Mouse (Mus musculus) embryonic facial prominence, embryonic 11.5 days (tissue): ENCODE results near the gene Olfr331. TPM values are rescaled to one million over a fixed set of nuclear protein-coding genes. Genes with fewer than 3 reads are reported as not detected.
"Not testable (repeated sequence)": the region's sequence is repeated elsewhere in the genome, so short reads cannot be mapped to it uniquely, and the experiment has no call there.

Experiments used
- ATAC-seq: fragments of 200-750 bp; cut with Nextera tagmentation; replicated peaks from 2 replicates; pipeline ENCODE4 v1.8.0; 2017; ENCODE audit warnings: low read depth; ENCODE audit not compliant: insufficient number of reproducible peaks, low FRiP score, low TSS enrichment
- DNase-seq: peaks from one replicate; pipeline ENCODE4 v3.0.0-alpha.2; 2015; ENCODE audit warnings: low spot score
- H3K27ac ChIP-seq: fragments of 300-500 bp; sonication (generic); replicated peaks from 2 replicates; pipeline ENCODE4 v1.5.1; 2014; ENCODE audit warnings: mild to moderate bottlenecking, low read depth, low read length, control low read depth
- H3K27me3 ChIP-seq: fragments of 300-500 bp; sonication (generic); 2 replicates; pipeline ENCODE4 v1.6.1; 2014; ENCODE audit warnings: mild to moderate bottlenecking, low read length, moderate library complexity, mixed read lengths; ENCODE audit not compliant: control insufficient read depth, insufficient read depth
- H3K36me3 ChIP-seq: fragments of 300-500 bp; sonication (generic); replicated peaks from 2 replicates; pipeline ENCODE4 v1.6.1; 2014; ENCODE audit warnings: low read depth, mild to moderate bottlenecking, low read length, moderate library complexity, mixed read lengths; ENCODE audit not compliant: control insufficient read depth, insufficient read depth
- H3K4me1 ChIP-seq: fragments of 300-500 bp; sonication (generic); 2 replicates; pipeline ENCODE4 v1.6.1; 2014; ENCODE audit warnings: low read length, mixed read lengths; ENCODE audit not compliant: control insufficient read depth, insufficient read depth
- H3K4me2 ChIP-seq: fragments of 300-500 bp; sonication (generic); 2 replicates; pipeline ENCODE4 v1.6.1; 2014; ENCODE audit warnings: low read depth, mild to moderate bottlenecking, control low read depth, low read length, moderate library complexity
- H3K4me3 ChIP-seq: fragments of 300-500 bp; sonication (generic); 2 replicates; pipeline ENCODE4 v1.5.1; 2014; ENCODE audit warnings: low read depth, low read length, control low read depth
- H3K9ac ChIP-seq: fragments of 300-500 bp; sonication (generic); replicated peaks from 2 replicates; pipeline ENCODE4 v1.6.1; 2014; ENCODE audit warnings: mild to moderate bottlenecking, control low read depth, low read length
- H3K9me3 ChIP-seq: fragments of 300-500 bp; sonication (generic); replicated peaks from 2 replicates; pipeline ENCODE4 v1.6.1; 2016; ENCODE audit warnings: mild to moderate bottlenecking, low read length, inconsistent platforms, mixed read lengths; ENCODE audit not compliant: control insufficient read depth
- WGBS: fragments of 180-500 bp; shearing (Covaris S2); extraction: QIAGEN DNeasy Blood & Tissue Kit; methylation state at CpG from one replicate; pipeline ENCODE4 v1.1.7; 2014; 5-methylcytosine and 5-hydroxymethylcytosine counted together
- polyA plus RNA-seq: library from polyadenylated mRNA; unstranded; fragments of >200 nt; fragmentation: Nextera tagmentation; extraction: Ambion mirVana; gene quantifications from 2 replicates; pipeline ENCODE4 v1.2.1, GENCODE M21; 2014

The Olfr331 gene
- not detected in 2 replicates for polyA plus RNA-seq

- not testable (repeated sequence) for H3K9ac ChIP-seq, H3K4me1 ChIP-seq, H3K4me2 ChIP-seq, H3K27ac ChIP-seq, H3K36me3 ChIP-seq, H3K27me3 ChIP-seq, H3K4me3 ChIP-seq, ATAC-seq, DNase-seq, H3K9me3 ChIP-seq
Measured at GRCm38 (mm10) chr11:58502472-58502871, at the start of gene Olfr331. Olfr331 (minus strand) TSS chr11:58502572.

- Histone ChIP-seq H3K9ac (no peak within 1 kb of the TSS), H3K4me3 (no peak within 1 kb of the TSS), H3K4me1 (no peaks in the 10 kb centered on the region), H3K27ac (no peak within 1 kb of the TSS), H3K36me3 (no peaks in the 10 kb centered on the region), H3K9me3 (no peaks in the 10 kb centered on the region), H3K4me2 (no peak within 1 kb of the TSS), H3K27me3 (no peaks in the 10 kb centered on the region)
- 83% methylated on average over 5 of the region's 5 CpGs for WGBS
- DNase-seq (no peak), ATAC-seq (no peak)
Measured at GRCm38 (mm10) chr11:58546322-58546721, 44.0 kb upstream of the Olfr331 start, which contains the start of gene Olfr329-ps. Olfr329-ps (minus strand) TSS chr11:58546422.

DNA sequence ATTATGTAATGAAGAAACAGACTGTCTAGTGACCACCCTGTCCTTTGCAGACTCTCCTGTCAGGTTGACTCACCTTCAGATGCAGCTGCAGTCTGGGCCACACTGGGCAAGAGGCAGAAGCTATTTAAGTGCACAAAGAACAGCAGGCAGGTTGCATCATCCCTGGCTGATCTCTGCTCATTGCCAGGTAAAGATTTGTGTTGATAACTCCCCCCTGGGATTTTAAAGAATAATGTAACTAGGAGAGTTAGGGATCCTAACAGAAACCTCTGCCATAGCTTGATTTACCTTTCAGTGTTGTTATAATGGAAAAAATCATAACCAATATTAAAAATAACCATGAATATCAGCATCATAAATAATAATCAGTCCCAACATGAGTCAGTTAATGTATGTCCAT is 32.4 kb upstream of the Olfr331 start, which contains the start of gene Olfr330:
Gene Olfr330, minus strand, starts transcription at position 101 of the 400 bp plus-strand sequence.
- H3K27ac ChIP-seq, H3K9me3 ChIP-seq, H3K36me3 ChIP-seq, H3K4me3 ChIP-seq, ATAC-seq, DNase-seq, H3K27me3 ChIP-seq, H3K4me2 ChIP-seq, H3K4me1 ChIP-seq, H3K9ac ChIP-seq: not testable (repeated sequence)

DNA sequence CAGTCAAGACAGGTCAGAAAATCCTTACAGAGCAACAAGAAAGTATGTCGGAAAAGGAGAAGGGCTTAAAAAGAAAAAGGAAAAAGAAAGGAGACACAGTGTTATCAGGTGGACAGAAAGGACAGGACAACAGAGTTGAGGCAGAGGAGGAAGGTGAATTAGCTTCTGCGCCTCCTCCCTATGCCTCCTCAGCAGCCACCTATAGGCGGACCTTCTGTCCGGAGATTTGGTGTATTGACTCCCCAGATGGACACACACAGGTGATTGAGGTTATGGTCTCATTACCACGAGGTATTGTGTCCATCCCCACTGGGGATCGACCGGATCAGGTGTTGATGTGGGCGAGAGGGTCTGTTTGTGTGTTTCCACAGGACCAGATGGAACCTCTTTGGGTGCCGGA is 17.4 kb upstream of the Olfr331 start:
- H3K4me1 ChIP-seq, H3K36me3 ChIP-seq, DNase-seq, H3K27me3 ChIP-seq, H3K4me3 ChIP-seq, H3K9ac ChIP-seq, H3K27ac ChIP-seq, H3K4me2 ChIP-seq, ATAC-seq, H3K9me3 ChIP-seq: not testable (repeated sequence)
- WGBS = 91% methylated on average over 7 of the region's 9 CpGs

DNA sequence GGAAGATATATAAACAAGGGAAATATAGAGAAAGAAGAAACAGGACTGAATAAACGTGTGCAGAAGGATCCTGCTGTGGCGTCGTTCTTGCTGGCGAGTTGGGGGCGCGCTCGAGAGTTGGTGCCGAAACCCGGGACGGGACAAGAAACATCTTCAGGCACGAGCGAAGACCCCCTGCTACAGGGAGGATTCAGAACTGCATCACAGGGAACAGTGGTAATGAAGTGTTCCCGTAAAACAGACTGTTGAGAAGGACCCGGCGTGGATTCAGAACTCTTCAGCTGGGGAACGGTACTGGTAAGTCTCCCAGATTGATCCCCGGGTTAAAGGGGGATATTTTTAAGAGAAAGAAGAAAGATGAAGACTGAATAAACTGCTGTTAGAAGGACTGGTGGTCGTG is 16.5 kb upstream of the Olfr331 start:
- H3K27me3 ChIP-seq, H3K4me3 ChIP-seq, DNase-seq, ATAC-seq, H3K36me3 ChIP-seq, H3K9me3 ChIP-seq, H3K4me1 ChIP-seq, H3K4me2 ChIP-seq, H3K9ac ChIP-seq, H3K27ac ChIP-seq: not testable (repeated sequence)
- 93% methylated on average over 17 of the region's 18 CpGs for WGBS

GRCm38 (mm10) chr11:58509058-58509457 is 6.7 kb upstream of the Olfr331 start:
- not testable (repeated sequence) for DNase-seq, H3K9me3 ChIP-seq, H3K4me3 ChIP-seq, ATAC-seq, H3K4me2 ChIP-seq, H3K4me1 ChIP-seq, H3K9ac ChIP-seq, H3K36me3 ChIP-seq, H3K27ac ChIP-seq, H3K27me3 ChIP-seq
- 88% methylated on average over 19 of the region's 19 CpGs for WGBS

- WGBS = 57% methylated on average over 3 of the region's 3 CpGs
Measured at GRCm38 (mm10) chr11:58499290-58499689, 3.1 kb downstream of the Olfr331 start.

GRCm38 (mm10) chr11:58498761-58499160 is 3.6 kb downstream of the Olfr331 start:
- Histone ChIP-seq H3K9ac (no peak overlapping the region), H3K36me3 (no peaks in the 10 kb centered on the region), H3K4me1 (no peaks in the 10 kb centered on the region), H3K27me3 (no peaks in the 10 kb centered on the region), H3K4me2 (no peak overlapping the region), H3K4me3 (no peak overlapping the region), H3K9me3 (no peaks in the 10 kb centered on the region), H3K27ac (no peak overlapping the region)
- no peak for DNase-seq
- ATAC-seq = no peak
- whole genome bisulfite sequencing = 79% methylated on average over 9 of the region's 9 CpGs

More at GRCm38 (mm10) chr11:58499290-58499689, 3.1 kb downstream of the Olfr331 start:
- H3K36me3 ChIP-seq = no peaks in the 10 kb centered on the region
- H3K9me3 ChIP-seq = no peaks in the 10 kb centered on the region
- no peaks in the 10 kb centered on the region for H3K4me1 ChIP-seq
- H3K4me3 ChIP-seq = no peak overlapping the region
- H3K27me3 ChIP-seq = no peaks in the 10 kb centered on the region
- no peak overlapping the region for H3K9ac ChIP-seq
- H3K27ac ChIP-seq = no peak overlapping the region
- ATAC-seq (no peak), DNase-seq (peak; percentile 27)
- H3K4me2 ChIP-seq = no peak overlapping the region
